Mouse (Mus musculus): ENCODE results near the gene Slc30a10.

Gene Slc30a10

DNA sequence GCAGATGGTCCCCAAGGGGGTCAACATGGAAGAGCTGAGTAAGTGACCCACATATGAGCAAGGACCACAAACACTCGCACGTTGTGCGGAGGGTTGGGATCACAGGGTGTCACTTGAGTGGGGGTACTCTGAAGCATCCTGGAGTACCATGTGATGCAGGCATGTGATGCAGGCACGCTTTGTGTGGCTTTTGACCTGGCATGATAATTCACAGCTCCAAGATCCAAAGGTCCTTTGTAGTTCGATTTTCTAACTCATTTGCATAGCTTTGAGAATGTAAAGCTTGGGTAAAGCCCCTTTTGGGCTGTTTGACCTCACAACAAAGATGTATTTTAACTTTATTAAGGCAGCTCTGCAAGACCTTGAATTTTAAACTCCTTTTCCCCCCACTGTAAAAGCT, 8.2 kb downstream of the Slc30a10 start:
- DNase-seq (ENCODE audit: low read depth, low spot score) = no peak

DNA sequence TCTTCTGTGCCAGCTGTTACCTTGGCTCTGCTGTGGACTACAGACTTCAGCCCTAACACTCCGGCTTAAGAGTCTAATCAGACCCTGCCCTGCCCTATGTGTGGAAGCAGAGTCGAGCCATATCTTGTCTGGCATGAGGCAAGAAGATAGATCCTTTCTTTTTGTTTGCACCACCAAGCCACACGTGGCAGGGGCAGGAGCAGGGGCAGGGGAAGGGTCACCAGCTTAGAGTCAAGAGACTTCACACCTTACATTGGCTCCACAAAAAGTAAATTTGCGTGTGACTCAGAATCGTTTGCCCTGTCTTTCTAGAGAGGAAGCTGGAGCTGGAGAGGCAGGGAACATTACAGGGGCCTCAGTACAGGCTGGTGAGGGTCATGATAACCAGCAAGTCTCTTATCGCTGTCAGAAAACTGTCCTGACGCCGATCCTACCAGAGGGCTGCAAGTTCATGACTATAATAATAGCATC, 14.9 kb downstream of the Slc30a10 start:
- no peak for DNase-seq (ENCODE audit: low read depth, low spot score)

DNA sequence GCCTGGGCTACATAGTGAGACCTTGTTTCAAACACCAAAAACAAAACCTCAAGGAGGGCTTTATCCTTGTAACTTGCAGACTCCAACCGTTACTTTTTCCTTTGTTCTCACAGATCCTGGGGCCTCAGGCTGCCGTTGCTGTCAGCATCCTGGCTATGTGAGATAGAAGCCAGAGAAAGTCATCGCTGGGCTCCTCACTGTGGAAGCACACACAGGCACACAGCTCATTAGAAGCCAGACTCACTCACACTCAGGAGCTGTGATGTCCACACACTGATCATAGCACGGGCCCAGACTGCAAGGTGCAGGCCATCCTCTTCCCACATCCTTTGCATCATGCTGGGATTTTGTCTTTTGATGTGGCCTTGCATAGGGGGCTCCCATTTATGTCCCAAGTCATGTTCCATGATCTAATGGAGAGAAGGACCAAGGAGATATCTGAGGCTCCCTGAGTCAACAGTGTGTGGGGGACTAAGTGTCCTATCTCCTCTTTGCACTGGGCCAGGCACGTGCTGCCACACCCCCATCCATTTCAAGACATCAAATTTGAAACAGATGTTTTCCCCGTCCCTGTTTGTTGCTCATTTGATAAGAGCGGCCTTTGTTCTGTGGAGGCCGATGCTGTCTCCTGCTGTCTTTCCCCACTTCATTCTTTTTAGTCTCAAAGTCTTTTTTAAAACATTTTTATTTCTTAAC, 17.5 kb downstream of the Slc30a10 start:
- no peak for DNase-seq (ENCODE audit: low read depth, low spot score)

DNA sequence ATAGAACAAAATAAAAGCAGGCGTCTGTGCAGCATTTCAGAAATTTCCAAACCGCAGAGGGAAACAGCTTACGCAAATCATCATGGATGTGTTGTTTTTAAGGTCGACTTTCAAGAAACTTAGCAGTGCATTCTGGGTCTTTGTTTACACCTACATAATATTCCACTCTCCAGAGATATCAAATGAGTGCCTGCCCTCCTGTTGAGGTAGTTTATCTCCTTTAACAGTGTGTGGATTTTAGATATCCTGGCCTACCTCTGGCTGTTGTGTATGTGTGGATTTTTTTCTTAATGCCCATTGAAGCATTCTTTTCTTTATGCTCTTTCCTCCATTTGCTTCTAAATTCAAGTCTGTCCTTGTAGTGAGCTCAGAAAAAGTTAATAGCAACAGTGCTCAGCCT, 18.1 kb downstream of the Slc30a10 start:
- no peak for DNase-seq (ENCODE audit: low read depth, low spot score)

DNA sequence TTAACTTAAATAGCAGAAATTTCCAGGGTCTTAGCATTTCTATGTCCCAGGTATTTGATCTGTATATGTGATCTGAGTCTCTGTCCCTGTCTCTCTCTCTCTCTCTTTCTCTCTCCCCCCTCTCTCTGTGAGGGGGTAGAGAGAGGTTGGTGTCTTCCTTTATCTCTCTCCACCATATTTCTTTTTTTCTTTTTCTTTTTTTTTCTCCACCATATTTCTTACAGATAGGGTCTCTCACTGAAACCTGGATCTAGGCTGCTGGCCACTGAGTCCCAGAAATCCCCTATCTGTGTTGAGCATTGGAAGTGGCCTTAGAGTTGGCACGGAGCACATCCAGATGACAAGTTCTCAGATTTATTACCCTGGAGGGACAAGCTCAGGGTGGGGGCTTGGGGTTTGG, 18.8 kb downstream of the Slc30a10 start:
- DNase-seq (ENCODE audit: low read depth, low spot score) = no peak

DNA sequence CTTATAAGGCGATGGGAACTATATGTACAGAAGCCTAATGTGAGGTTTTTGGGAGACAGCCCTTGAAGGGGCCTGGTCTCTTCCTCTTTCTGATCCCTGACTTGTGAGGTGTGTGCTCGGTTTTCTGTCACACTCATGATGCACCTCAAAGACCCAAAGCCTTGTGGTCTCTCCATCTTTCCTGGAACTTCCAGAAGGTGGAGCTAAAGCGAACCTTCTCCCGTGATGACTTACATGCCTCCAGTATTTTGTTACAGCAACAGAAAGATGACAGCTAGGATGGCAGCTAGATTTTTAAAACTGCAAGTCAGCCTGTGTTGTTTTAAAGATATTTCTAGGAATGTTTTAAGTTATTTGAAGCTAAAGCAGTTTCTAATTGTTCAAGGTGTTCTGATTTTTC, 25.2 kb downstream of the Slc30a10 start:
- DNase-seq (ENCODE audit: low read depth, low spot score) = no peak

DNA sequence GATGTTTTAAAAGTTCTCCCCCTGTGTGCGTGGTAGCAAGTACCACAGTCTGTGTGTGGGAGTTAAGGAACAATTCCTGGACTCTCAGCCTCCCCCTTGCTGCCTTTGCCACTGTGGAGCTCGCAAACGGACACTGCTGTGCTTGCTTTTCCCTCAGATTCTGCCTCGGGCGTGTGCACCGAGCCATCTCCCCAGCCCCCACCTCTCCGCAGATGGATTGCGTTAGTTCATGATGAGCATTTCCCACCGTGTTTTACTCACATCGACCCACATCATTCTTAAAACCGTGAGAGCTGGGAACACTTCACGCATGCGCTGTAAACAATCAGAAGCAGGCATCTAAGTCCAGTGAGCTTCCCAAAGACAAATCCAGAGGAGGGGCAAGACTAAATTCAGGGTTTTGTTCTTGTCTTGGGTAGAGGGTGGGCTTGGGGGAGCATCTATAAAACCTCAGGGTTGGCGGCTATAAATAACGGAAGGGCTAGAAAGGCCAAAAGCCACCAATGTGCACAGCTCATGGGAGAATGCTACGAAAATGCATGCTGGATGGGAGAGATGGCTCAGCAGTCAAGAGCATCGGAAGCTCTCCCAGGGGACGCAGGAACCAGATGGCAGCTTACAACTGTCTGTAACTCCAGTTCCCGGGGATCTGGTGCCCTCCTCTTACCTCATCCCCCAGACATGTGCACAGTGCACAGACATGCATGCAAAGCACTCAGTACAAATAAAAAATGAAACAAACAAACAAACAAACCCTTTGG, 27.5 kb downstream of the Slc30a10 start:
- DNase-seq (ENCODE audit: low read depth, low spot score) = peak; percentile 72

DNA sequence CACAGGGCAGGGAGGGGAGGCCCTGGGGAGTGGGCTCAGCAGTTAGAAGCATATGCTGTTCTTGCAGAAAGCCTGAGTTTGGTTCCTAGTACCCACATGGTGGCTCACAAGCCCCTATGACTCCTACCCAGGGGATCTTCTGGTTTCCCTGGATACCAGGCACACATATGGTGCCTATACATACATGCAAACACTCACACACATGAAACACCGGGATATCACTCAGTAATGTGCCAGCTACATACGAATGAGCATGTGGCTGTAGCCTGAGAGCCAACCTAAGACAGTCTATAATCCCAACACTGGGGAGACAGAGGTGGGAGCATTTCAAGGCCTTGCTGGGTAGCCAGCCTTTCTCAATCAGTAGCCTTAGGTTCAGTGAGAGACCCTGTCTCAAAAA, 28.1 kb downstream of the Slc30a10 start:
- DNase-seq (ENCODE audit: low read depth, low spot score) = no peak

DNA sequence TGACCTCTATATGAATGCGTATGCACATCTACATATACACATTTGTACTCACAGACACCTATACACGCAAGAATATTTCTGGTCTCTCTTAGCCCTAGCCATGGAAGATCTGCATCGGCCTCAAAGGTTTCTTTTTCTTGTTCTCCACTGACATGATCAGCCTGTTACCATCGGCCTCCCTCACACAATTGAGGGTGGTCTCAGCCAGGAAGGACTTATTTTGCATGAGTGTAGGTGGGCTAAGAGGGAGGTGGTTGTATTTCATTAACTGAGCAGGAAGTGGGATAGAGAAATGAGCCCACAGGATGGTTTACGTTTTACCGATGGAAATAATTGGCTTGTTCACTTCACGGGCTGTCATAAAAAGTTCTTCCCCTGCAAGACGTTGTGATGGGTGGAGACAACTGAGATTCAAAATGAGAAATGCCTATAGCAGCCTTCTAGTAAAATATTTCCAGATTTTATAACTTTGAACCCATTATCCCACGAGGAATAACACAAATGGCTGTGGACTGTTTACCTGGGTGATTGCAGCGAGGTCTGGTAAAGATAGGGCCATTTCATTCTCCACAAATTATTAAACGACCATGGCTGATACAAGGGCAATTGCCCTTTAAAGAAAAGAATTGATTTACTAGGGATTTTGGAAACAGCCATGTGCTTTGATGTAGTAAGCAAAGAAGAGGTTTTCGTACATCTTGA, 28.9 kb downstream of the Slc30a10 start:
- DNase-seq (ENCODE audit: low read depth, low spot score) = no peak

DNA sequence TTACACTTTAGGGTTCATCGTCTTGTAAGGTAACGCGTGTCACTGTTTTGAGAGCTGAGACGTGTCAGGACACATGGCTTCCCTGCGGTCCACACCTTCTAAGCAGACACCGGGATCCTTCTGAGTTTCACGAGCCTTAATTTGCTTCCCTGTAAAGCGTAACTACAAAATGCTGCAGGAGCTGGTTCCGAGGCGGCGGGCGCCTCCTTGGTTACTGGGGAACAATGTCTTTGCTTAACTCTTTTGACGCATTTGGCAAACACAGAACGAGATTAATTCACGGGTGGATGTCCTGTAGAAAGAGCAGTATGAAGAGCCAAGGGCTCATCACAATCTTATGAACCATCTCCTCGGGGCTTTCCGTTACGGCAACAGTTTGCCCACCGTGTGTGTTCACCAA, 29.6 kb downstream of the Slc30a10 start:
- DNase-seq (ENCODE audit: low read depth, low spot score) = no peak

DNA sequence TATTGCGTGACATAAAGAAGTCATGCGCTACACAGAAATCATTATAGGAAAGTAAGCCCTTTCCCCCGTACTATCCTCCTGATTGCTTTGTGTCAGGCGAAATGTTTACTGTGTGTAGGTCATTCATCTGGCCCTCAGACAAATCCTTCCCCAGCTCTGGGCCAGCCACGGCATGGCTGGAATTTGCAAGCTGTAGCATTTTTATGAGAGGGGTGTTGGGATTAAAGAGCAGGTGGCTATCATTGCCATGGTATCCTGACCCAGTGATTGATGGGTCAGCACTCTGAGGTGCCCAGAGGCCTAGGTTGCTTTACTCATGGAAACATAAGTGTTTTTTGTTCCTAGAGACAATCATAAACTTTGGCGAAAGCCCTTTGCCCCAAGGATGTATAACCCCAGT, 35.2 kb downstream of the Slc30a10 start:
- no peak for DNase-seq (ENCODE audit: low read depth, low spot score)

DNA sequence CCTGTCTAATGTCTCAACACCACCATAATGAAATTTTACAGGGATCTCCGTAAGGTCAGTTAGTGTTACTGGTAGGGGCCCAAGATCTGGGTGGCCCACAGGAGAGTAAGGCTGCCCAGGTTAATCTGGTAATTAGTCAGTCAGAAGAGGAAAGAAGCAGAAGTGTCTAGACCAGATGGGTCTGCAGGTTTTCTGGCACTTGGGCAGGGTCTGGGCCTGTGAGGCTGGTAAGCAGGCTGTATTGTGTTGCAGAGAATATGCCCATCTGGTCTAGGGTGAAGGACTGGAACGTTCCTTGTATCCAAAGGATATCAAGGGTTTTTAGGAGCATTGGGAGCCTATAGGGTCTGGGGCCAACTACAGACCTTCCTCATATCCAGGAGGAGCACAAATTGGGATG, 36.0 kb downstream of the Slc30a10 start:
- no peak for DNase-seq (ENCODE audit: low read depth, low spot score)

DNA sequence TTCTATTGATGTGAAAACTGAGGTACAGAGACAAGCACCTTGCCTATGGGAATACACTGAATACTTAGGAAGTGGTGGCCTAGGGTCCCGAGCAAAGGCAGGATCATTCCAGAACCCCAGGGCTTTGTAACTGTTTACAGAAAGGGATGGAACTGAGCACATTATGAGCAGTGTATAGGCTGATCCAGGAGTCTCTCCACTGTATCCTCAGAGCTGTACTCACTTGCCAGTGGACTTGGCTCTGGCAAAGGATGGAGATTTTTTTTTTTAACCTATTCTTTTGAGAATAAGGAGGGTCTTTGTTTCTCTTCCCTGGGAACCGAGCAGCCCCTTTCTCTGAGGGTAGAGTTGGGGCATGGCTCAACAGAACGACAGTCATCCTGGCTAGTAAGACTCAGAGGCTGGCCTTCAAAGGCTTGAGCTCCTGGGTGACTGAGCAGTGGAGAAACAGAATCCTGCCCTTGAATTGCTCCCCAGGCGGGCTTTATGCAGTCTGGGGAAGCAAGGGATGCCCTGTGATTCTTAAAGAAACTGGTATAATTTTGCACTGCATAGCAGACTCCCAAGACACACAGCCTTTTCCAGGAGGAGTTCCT, 38.9 kb downstream of the Slc30a10 start:
- no peak for DNase-seq (ENCODE audit: low read depth, low spot score)

DNA sequence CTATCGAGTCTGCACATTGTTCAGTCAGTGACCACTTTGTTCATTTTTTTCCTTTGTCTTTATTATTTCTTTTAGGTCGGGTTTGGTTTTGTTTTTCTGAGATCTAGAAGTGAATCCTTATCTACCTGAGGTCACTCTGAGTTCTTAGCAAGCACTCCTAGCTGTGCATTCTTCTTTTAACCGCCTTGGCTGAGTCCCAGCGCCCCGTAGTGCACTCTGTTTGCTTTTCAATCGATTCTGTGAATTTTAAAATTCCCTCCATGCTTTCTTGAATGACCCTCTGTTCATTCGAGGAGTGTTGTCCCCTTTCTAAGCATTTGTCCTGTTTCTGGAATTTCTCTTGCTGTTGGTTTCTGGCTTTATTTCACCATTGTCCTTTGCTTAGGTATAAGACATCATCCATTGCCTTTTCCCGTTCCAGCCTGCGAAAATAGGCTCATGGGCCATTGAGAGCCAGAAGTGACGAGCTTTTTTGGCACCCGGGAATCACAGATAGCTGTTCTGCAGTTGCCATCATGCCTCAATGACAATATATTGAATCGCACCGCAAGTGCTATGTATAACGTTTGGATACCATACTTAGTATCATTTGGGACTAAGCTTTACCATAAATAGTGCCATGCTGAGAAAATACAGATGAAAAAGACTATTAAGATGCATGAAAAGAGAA, 42.3 kb downstream of the Slc30a10 start:
- DNase-seq (ENCODE audit: low read depth, low spot score) = no peak

DNA sequence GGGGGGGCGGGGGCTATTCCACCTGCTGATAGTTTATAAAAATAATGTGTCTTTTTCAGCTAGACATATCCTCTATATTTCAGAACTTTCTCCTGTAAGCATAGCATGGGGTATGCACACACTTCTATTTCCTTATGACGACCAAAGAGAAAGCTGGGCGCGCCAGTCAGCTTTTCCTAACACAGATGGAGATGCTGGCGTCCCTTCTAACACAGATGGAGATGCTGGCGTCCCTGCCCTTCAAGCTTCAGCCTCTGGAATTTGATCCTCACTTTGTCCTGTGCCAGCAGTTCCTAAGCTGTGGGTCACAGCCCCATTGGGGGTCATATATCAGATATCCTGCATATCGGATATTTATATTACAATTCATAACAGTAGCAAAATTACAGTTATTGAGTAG, 46.0 kb downstream of the Slc30a10 start:
- DNase-seq (ENCODE audit: low read depth, low spot score) = no peak

DNA sequence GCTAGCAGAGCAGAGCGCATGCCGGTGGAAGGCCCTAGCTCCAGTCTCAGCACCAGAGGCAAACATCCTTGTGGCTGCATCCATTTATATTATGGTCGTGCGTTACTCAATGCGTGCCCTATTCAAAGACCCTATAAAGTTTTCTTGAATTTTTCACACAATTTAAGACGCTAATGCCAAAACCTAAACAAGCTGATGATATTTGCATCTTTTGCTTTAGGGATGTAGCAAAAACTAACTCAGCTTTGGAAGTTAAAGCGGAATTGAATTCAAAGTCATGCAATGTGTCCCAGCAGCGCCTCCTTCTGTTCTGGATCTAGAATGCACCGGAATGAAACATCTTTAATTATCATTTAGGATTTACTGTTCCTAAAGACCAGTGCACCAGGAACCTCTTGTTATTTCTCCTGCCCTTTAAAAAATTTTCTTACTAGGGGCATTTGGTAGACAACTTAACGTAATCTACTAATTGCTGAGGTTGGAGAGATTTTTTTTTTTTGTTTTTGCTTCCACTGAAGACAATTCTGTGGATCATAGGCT, 47.2 kb downstream of the Slc30a10 start:
- DNase-seq (ENCODE audit: low read depth, low spot score) = peak; percentile 52

DNA sequence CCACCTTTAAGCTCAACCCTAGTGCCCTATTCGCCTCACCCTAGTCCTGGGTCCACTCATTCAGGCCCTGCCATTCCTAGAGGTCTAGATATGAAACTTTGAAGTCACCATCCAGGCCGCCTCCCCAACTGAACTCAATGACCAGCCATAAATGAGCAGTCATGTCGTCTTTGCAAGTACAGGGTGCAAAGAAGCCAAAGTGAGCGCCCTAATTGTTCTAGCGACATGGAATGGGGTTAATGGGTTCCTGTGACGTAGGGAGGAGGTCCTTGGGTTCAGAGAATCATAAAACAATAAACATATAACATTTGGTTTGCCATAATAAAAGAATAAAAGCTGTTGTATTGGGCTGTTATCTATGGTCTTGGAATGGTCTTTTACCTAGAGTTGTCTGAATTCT, 47.9 kb downstream of the Slc30a10 start:
- DNase-seq (ENCODE audit: low read depth, low spot score) = no peak

DNA sequence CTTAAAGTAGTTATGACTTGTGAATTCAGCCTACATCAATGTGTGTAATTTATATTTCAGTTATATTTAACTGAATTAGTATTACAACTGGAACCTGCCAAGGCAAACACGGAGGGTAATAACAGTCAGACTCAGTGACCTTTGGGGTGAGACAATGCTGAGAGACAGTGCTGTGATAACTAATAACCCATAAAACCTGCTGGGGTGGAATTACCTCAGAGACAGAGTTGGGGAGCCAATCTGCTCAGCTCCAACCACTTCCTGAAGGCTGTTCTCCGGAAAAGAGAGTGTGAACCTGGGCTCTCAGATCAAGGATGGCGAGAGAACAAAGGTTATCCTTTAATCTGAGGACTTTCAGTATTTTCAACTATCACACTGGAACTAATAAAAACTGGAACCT, 54.4 kb downstream of the Slc30a10 start:
- no peak for DNase-seq (ENCODE audit: low read depth, low spot score)

DNA sequence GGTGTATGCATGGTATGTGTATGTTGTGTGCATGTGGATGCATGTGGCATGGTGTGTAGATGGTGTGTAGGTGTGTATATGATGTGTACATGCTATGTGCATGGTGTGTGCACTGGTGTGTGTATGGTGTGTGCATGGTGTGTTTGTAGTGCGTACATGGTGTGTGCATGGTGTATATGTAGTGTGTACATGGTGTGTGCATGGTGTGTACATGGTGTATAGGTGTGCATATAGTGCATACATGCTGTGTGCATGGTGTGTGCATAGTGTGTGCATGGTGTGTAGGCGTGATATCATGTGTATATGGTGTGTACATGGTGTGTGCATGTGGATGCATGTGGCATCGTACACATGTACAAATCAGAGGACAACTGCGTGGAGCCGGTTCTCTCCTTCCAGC, 56.7 kb downstream of the Slc30a10 start:
- no peak for DNase-seq (ENCODE audit: low read depth, low spot score)

DNA sequence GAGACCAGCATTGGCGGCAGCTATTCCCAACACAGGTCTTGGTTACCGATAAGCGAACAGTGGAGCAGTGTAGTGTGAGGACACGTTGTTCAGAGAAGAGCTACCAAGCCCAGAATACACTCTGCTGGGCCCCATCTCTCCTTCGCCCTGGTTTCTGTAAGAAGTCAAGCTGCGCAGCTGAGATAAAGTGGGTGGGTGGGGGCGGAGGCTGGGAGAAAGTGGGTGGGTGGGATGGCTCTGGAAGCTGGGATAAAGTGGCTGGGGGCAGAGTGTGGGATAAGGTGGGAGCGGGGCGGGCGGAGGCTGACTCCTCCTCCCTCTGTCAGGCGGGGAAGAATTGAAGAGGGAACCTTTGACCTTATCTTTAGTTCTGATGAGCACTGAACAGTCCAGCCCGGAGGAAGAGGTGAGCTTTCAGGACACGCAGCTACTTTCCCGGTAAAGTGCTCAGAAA, 60.9 kb downstream of the Slc30a10 start:
- no peak for DNase-seq (ENCODE audit: low read depth, low spot score)

DNA sequence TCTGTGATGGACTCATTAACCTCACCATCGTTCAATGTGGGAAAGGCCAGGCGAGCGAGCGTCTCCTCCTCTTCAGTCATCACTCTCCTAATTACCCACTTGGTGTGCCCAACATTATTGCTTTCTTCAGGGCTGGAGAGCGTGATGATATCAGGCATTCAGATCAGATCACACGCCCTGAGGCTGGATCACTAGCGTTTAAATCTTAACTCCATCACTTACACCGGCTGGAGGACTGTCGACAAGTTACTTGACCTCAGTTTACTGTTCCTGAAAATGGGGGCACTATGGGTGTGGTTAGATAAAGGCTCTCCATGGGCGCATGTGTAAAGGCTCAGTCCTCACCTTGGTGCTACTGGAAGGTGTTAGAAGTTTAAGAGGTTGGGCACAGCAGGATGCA, 61.4 kb downstream of the Slc30a10 start:
- DNase-seq (ENCODE audit: low read depth, low spot score) = no peak
